Mouse (Mus musculus): ENCODE data around the gene Dpm2. TPM values are rescaled to one million over a fixed set of nuclear protein-coding genes. Genes with fewer than 3 reads are reported as not detected.

The Dpm2 gene
- polyA plus RNA-seq, 1 experiment = 54.8 TPM

GRCm38 (mm10) chr2:32604631-32605030, 34.0 kb downstream of the Dpm2 start:
- no peak for TF ChIP-seq POLR2A (IDR thresholded peaks at IDR 0.05; ENCODE audit: borderline replicate concordance, control insufficient read depth, low read depth, low read length)
- TF ChIP-seq CTCF (IDR thresholded peaks at IDR 0.05; ENCODE audit: control insufficient read depth, insufficient read depth, low read length) = no peak
- WGBS = 69% methylated on average over 10 of the region's 10 CpGs
- Histone ChIP-seq H3K4me1 (ENCODE audit: control insufficient read depth, insufficient read depth, low read length) (peaks cover 1% of the 10 kb centered on the region; the same call in 1 of the 2 replicates), H3K4me3 (replicated peaks; ENCODE audit: control insufficient read depth, low read depth, low read length) (no peak overlapping the region), H3K27ac (ENCODE audit: control insufficient read depth, insufficient read depth, low read depth, low read length, poor library complexity) (no peak overlapping the region)

DNA sequence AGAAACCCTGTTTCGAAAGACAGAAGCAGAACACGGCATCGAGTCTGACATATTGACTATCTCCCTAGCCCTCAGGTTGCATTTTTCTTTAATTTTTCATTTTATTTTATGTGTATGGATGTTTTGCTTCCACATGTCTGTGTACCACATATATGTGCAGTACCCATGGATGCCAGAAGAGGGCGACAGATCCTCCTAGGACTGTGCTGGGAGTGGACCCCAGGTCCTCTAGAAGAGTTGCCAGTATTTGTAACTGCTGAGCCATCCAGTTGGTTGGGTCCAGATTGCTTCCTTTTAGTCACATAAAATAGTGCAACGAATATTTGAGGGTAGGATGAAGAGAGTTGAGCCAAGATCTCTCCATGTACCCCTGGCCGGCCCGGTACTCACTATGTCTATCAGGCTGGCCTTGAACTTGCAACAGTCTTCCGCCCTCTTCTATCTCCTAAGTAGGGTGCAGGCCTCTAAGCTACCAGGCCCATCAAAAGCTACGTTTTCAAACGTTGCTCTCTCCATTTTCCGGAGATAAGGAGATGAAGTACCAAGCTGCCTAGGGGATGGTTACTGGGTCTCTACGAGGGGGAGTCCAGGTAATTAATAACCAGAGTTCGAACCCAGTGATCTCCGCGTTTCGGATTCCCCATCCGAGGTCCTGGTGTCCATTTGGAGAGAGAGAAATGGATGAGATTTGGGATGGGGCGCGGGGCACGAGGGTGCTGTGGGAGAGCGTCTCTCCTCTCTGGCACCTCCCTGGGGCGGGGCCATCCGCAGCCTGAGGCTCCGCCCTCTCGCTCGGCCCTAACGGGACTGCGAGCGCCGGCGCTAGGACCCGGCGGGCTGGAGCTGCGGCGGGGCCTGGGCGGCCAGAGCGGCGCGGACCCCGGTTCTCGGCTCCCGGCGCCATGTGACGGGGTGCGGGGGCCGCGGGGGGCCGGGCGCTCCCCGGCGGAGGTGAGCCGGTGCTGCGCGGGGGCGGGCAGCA, 35.8 kb downstream of the Dpm2 start:
- 14% methylated on average over 55 of the region's 55 CpGs for WGBS
- peak overlapping the region; percentile 75; the same call in 1 of the 2 replicates for H3K27ac ChIP-seq (ENCODE audit: control insufficient read depth, insufficient read depth, low read depth, low read length, poor library complexity)
- peak; percentile 57 for TF ChIP-seq CTCF (IDR thresholded peaks at IDR 0.05; ENCODE audit: control insufficient read depth, insufficient read depth, low read length)
- no peak for TF ChIP-seq POLR2A (IDR thresholded peaks at IDR 0.05; ENCODE audit: borderline replicate concordance, control insufficient read depth, low read depth, low read length)
- peak overlapping the region; percentile 51 for H3K4me3 ChIP-seq (replicated peaks; ENCODE audit: control insufficient read depth, low read depth, low read length)
- H3K4me1 ChIP-seq (ENCODE audit: control insufficient read depth, insufficient read depth, low read length) = peaks cover 1% of the 10 kb centered on the region; the same call in 1 of the 2 replicates

DNA sequence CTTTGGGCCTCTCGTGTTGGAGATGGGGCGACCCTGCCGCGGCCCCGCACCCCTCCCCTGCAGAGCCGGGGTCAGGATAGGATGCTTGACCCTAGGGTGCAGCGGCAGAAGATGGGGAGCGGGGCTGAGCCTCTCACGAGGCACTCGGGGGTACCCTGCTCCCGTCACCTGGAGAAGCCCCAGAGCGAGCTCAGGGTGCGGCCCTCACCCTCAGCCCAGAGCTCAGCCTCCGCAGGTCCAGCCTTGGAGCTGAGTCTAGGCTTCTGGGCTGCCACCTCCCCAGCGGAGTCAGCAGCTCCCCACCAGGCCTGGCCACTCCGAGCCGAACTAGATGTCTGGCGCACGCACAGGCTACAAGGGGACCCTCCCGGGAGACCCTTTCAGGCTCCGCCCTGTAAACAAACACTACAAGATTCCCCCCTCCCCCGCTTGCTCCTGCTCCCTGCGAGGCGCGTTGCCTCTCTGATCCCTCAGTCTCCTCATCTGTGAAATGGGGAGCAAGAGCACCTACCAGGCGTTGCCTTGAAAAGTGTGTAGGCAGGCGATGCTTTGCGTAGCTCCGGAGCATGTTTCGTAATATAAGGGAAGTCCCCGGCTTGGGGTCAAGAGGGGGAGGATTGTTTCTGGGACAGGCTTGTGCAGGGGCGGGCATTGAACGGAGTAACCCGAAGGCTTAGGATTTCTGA, 36.7 kb downstream of the Dpm2 start:
- TF ChIP-seq CTCF (IDR thresholded peaks at IDR 0.05; ENCODE audit: control insufficient read depth, insufficient read depth, low read length) (no peak), POLR2A (IDR thresholded peaks at IDR 0.05; ENCODE audit: borderline replicate concordance, control insufficient read depth, low read depth, low read length) (no peak)
- Histone ChIP-seq H3K27ac (ENCODE audit: control insufficient read depth, insufficient read depth, low read depth, low read length, poor library complexity) (peak overlapping the region; percentile 75), H3K4me1 (ENCODE audit: control insufficient read depth, insufficient read depth, low read length) (no peaks in the 10 kb centered on the region; the same call in 1 of the 2 replicates), H3K4me3 (replicated peaks; ENCODE audit: control insufficient read depth, low read depth, low read length) (peak overlapping the region; percentile 51)
- under 1% methylated on average over 34 of the region's 34 CpGs for WGBS

DNA sequence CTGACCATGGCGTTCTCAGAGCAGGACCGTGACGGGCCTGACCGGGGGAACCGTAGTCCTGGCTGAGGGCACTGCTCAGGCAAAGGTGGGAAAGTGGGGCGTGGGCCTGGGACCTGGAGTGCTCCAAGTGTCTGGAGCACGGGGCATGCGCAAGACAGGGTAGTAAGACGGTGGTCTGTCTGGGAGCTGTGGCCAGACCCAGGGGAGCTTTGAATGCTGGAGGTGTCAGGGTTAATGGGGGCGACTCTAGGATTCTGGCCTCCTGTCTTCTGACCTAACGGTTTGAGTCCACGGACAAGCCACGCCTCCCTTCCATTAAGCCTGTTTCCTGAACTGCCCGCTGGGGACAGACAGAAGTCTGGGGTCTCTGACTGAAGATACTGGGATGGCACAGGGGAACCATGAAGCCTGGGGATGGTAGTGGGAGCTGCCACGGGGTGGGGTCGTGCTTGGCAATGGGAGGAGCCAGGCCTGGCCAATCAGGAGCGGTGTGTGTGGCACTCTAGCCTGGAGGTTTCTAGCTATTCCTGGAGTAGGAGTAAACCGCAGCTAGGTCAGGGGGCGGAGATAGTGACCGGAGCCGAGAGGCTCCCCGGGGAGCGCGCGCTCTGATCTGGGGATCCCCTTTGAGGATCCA, 37.6 kb downstream of the Dpm2 start:
- WGBS = 1% methylated on average over 25 of the region's 25 CpGs
- H3K4me1 ChIP-seq (ENCODE audit: control insufficient read depth, insufficient read depth, low read length) = no peaks in the 10 kb centered on the region; the same call in 1 of the 2 replicates
- H3K4me3 ChIP-seq (replicated peaks; ENCODE audit: control insufficient read depth, low read depth, low read length) = peak overlapping the region; percentile 44
- TF ChIP-seq POLR2A (IDR thresholded peaks at IDR 0.05; ENCODE audit: borderline replicate concordance, control insufficient read depth, low read depth, low read length) (no peak; the same call in 1 of the 2 replicates), CTCF (IDR thresholded peaks at IDR 0.05; ENCODE audit: control insufficient read depth, insufficient read depth, low read length) (no peak)
- H3K27ac ChIP-seq (ENCODE audit: control insufficient read depth, insufficient read depth, low read depth, low read length, poor library complexity) = peak overlapping the region; percentile 27; the same call in 1 of the 2 replicates

DNA sequence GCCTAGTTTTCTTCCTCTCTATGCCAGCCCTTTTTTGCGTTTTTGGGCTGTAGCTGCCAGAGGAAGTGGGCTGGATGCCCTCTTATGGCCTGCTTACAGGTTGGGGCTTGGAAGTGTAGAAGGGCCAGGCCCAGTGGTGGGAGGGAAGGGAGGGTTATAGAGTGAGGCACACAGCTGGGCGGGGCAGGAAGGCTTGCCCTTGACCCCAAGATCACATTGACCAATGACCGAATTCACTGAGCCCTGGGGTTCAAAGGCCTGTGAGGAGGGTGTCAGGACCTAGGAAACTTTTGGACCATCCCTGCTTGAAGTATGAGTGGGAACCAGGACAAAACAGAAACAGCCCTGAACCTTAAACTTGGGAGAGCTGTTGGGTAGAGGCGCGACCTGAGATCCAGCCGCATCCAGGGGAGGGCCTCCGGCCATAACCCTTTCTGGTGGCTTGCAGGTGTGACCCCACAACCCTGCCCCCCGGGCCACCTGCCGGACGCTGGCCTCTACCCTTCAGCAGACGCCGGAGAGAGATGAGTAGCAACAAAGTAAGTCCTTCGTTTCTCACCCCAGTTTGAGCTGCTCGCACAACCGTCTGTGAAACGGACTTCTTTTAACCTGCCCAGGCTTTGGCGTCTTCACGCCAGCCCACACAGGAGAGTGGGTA, 38.2 kb downstream of the Dpm2 start:
- 52% methylated on average over 18 of the region's 18 CpGs for WGBS
- TF ChIP-seq POLR2A (IDR thresholded peaks at IDR 0.05; ENCODE audit: borderline replicate concordance, control insufficient read depth, low read depth, low read length) (no peak; the same call in 1 of the 2 replicates), CTCF (IDR thresholded peaks at IDR 0.05; ENCODE audit: control insufficient read depth, insufficient read depth, low read length) (no peak)
- H3K4me1 ChIP-seq (ENCODE audit: control insufficient read depth, insufficient read depth, low read length) = no peaks in the 10 kb centered on the region; the same call in 1 of the 2 replicates
- peak overlapping the region; percentile 5; the same call in 1 of the 2 replicates for H3K27ac ChIP-seq (ENCODE audit: control insufficient read depth, insufficient read depth, low read depth, low read length, poor library complexity)
- H3K4me3 ChIP-seq (replicated peaks; ENCODE audit: control insufficient read depth, low read depth, low read length) = peak overlapping the region; percentile 7

- peak overlapping the region; percentile 29 for H3K4me3 ChIP-seq (replicated peaks; ENCODE audit: control insufficient read depth, low read depth, low read length)
- WGBS = 18% methylated on average over 23 of the region's 23 CpGs
- no peak overlapping the region for H3K27ac ChIP-seq (ENCODE audit: control insufficient read depth, insufficient read depth, low read depth, low read length, poor library complexity)
- no peak for TF ChIP-seq CTCF (IDR thresholded peaks at IDR 0.05; ENCODE audit: control insufficient read depth, insufficient read depth, low read length)
- TF ChIP-seq POLR2A (IDR thresholded peaks at IDR 0.05; ENCODE audit: borderline replicate concordance, control insufficient read depth, low read depth, low read length) = no peak
- no peaks in the 10 kb centered on the region; the same call in 1 of the 2 replicates for H3K4me1 ChIP-seq (ENCODE audit: control insufficient read depth, insufficient read depth, low read length)
Measured at GRCm38 (mm10) chr2:32610610-32611229, 40.1 kb downstream of the Dpm2 start.

- H3K27ac ChIP-seq (ENCODE audit: control insufficient read depth, insufficient read depth, low read depth, low read length, poor library complexity) = no peak overlapping the region
Measured at GRCm38 (mm10) chr2:32612274-32612673, 41.6 kb downstream of the Dpm2 start.

More at GRCm38 (mm10) chr2:32612274-32612673, 41.6 kb downstream of the Dpm2 start:
- no peak overlapping the region for H3K4me3 ChIP-seq (replicated peaks; ENCODE audit: control insufficient read depth, low read depth, low read length)
- WGBS = 85% methylated on average over 26 of the region's 26 CpGs
- H3K4me1 ChIP-seq (ENCODE audit: control insufficient read depth, insufficient read depth, low read length) = no peaks in the 10 kb centered on the region; the same call in 1 of the 2 replicates
- TF ChIP-seq CTCF (IDR thresholded peaks at IDR 0.05; ENCODE audit: control insufficient read depth, insufficient read depth, low read length) (no peak), POLR2A (IDR thresholded peaks at IDR 0.05; ENCODE audit: borderline replicate concordance, control insufficient read depth, low read depth, low read length) (no peak)

All from bone marrow, adult 2 months (tissue).